Mouse (Mus musculus) stomach, adult 2 months (tissue): Measurements from ENCODE around the gene Gm4778. TPM values are rescaled to one million over a fixed set of nuclear protein-coding genes. Genes with fewer than 3 reads are reported as not detected.

Experiments used
- polyA plus RNA-seq: library from polyadenylated mRNA; depleted of rRNA; stranded (reverse); fragments of >200 nt; gene quantifications from 2 replicates; pipeline ENCODE4 v1.2.3, GENCODE M21; 2012; rRNA removed

Gene Gm4778
- polyA plus RNA-seq = not detected in 2 replicates

DNA sequence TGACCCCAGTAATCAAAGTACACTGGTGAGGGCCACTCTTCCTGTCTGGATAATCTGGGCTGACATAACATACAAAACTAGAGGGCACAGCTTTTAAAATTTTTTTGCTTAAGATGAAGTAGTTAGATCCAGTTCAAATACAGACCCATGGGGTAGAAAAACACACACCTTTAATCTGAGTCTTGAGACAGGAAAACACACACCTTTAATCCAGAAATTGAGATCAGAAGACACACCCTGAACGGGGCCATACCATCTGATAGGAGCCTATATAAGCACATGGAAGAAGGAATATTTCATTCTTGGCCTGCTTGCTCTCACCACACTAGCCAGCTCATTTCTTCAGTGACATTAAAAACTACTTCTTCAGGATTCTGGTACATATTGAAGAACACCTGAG is at the start of gene Gm4778:
Gene Gm4778 (plus strand): TSS at position 301 of the 400 bp plus-strand sequence.

GRCm38 (mm10) chr3:94309633-94310363 is 46.0 kb downstream of the Gm4778 start, which contains the start of gene Them4:
Gene Them4 (plus strand): TSS chr3:94310089.

Other genes with a start within 250 kb of the Gm4778 start
- gene Gm9125, start 209.2 kb upstream of the Gm4778 start, polyA plus RNA-seq = not detected in 2 replicates
- not detected in 2 replicates for gene Gm10697, start 191.4 kb upstream of the Gm4778 start, polyA plus RNA-seq
- not detected in 2 replicates for gene Gm10696, start 85.8 kb upstream of the Gm4778 start, polyA plus RNA-seq
- not detected in 2 replicates for gene Gm5286, start 67.3 kb upstream of the Gm4778 start, polyA plus RNA-seq
- 0.19 and 0.45 TPM in 2 replicates for gene Them4, start 46.1 kb downstream of the Gm4778 start, polyA plus RNA-seq
- gene Them5, start 78.1 kb downstream of the Gm4778 start, polyA plus RNA-seq = 32.9 and 36.3 TPM in 2 replicates
- gene C2cd4d, start 98.4 kb downstream of the Gm4778 start, polyA plus RNA-seq = 1.1 and 4.3 TPM in 2 replicates
- gene Rorc, start 108.8 kb downstream of the Gm4778 start, polyA plus RNA-seq = 3.0 and 4.1 TPM in 2 replicates
- 0.04 and 0.10 TPM in 2 replicates for gene Lingo4, start 134.5 kb downstream of the Gm4778 start, polyA plus RNA-seq
- gene Tdrkh, start 149.2 kb downstream of the Gm4778 start, polyA plus RNA-seq = 0.23 TPM in 1 of 2 replicates, not detected in the other
- 9.2 and 9.5 TPM in 2 replicates for gene Mrpl9, start 179.3 kb downstream of the Gm4778 start, polyA plus RNA-seq
- gene Oaz3, start 179.9 kb downstream of the Gm4778 start, polyA plus RNA-seq = not detected in 2 replicates
- 12.0 and 15.2 TPM in 2 replicates for gene Celf3, start 214.3 kb downstream of the Gm4778 start, polyA plus RNA-seq
- not detected in 2 replicates for gene Riiad1, start 216.3 kb downstream of the Gm4778 start, polyA plus RNA-seq